ENCODE assay signal across 8 mouse cellular contexts in the genomic region with DNA sequence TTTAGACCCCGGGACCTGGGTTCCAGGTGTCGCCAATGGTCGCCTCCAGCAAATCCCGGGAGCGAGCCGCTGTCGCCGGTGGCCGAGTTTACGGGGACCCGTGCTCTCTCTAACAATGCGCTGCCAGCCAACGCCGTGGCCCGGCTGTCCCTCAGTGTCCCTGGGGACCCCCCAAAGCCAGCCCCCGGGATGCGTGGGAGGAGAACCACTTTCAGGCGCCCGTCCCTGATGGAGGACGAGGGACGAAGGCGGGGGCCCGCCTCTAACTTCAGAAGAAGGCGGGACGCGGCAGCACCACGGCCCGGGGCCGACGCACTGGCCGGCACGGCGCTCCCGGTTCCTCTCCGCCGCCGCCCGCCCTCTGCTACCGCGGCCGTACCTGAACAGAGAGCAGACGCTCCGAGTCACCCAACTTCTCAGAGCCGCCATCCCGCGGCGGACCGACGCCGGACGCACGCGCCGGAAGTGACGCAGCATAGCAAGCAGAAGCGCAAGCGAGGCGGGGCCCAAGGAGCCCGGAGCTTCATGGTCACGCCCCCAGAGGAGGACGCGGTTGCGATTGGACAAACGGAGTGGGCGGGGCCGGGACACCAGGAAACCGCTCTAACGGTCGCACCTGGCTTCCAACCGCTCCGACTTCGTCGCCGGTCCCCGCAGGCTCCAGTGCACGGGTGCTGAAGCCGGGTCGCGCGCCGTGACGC. TPM values are rescaled to one million over a fixed set of nuclear protein-coding genes. Genes with fewer than 3 reads are reported as not detected.
DNase-seq lines count a peak whose midpoint lies in the region; ATAC-seq lines count a peak whose summit lies in the region.

Gene Diablo (minus strand): TSS at position 485 of the 701 bp plus-strand sequence.

- H3K27ac ChIP-seq in hindbrain, embryonic 16.5 days (ENCODE audit: low read depth, low read length): peak within 1 kb of the TSS; percentile 73
- no peak within 1 kb of the TSS for H3K27ac ChIP-seq in macrophage

- no peaks in the 10 kb centered on the region for H3K79me2 ChIP-seq in macrophage (ENCODE audit: inconsistent target)

- peak; percentile 93 for DNase-seq in WW6 (ENCODE audit: low read depth, low spot score)
- DNase-seq in cerebellum, postnatal 4 days (ENCODE audit: low spot score in 2 of 2): peak; percentile 91 to 97
- peak; percentile 98 for DNase-seq in gastrocnemius, adult 18-20 months (ENCODE audit: low spot score)
- DNase-seq in left cerebral cortex, adult 18-20 months (ENCODE audit: low spot score in 2 of 2): peak; percentile 98
- DNase-seq in right cerebral cortex, adult 18-20 months: peak; percentile 98
- peak; percentile 92 for DNase-seq in urinary bladder, postnatal 10 days (ENCODE audit: low spot score)

- peak within 1 kb of the TSS; percentile 95 for H3K4me2 ChIP-seq in hindbrain, embryonic 16.5 days (ENCODE audit: low read length)

- under 1% methylated on average over 65 of the region's 82 CpGs for WGBS in hindbrain, embryonic 16.5 days
- WGBS in macrophage (ENCODE audit: missing documents): 1% methylated on average over 73 of the region's 82 CpGs

- peaks cover 15% of the 10 kb centered on the region for H3K4me1 ChIP-seq in hindbrain, embryonic 16.5 days (ENCODE audit: control insufficient read depth, insufficient read depth, low read depth, low read length)

- H3K4me3 ChIP-seq in hindbrain, embryonic 16.5 days (ENCODE audit: low read length): peak within 1 kb of the TSS; percentile 87
- peak within 1 kb of the TSS; percentile 46 for H3K4me3 ChIP-seq in macrophage (ENCODE audit: inconsistent target)

- no peaks in the 10 kb centered on the region for H3K9me3 ChIP-seq in hindbrain, embryonic 16.5 days (ENCODE audit: control insufficient read depth, low read length)

- H3K9ac ChIP-seq in hindbrain, embryonic 16.5 days (ENCODE audit: low read depth, low read length): peak within 1 kb of the TSS; percentile 81

- ATAC-seq in hindbrain, embryonic 16.5 days: peak; percentile 98

- no peaks in the 10 kb centered on the region for H3K36me3 ChIP-seq in hindbrain, embryonic 16.5 days (ENCODE audit: control insufficient read depth, insufficient read depth, low read length)
- peaks cover 21% of the 10 kb centered on the region; the same call in 1 of the 2 replicates for H3K36me3 ChIP-seq in macrophage (ENCODE audit: inconsistent target)

- H3K27me3 ChIP-seq in hindbrain, embryonic 16.5 days (replicated peaks; ENCODE audit: control insufficient read depth, insufficient read depth, low read length): no peaks in the 10 kb centered on the region

RNA-seq across cellular contexts. Expression of gene Diablo, which starts in this region (rescaled TPM):
- 10 to 100 TPM; 35.7 to 45.1 TPM for total RNA-seq in gastrocnemius, adult 18-20 months (2021)
- polyA plus RNA-seq in hindbrain, embryonic 16.5 days (2015; fragmentation: Nextera tagmentation; extraction: Ambion mirVana): 105 and 107 TPM in 2 replicates
- total RNA-seq in left cerebral cortex, adult 18-20 months (2021): 10 to 100 TPM; 26.5 to 27.2 TPM
- 10 to 100 TPM; 27.8 to 76.0 (median 53.7) TPM for total RNA-seq in macrophage (2018; cell fraction: chromatin; rRNA removed)
- 10 to 100 TPM; 16.4 to 29.1 (median 23.1) TPM for total RNA-seq in macrophage (2018; cell fraction: cytosol; rRNA removed)
- 10 to 100 TPM; 21.7 to 63.4 (median 35.5) TPM for total RNA-seq in macrophage (2018; cell fraction: nucleus; rRNA removed)
- 22.3 to 30.5 TPM (median 24.6 TPM) in 3 replicates for polyA plus RNA-seq in macrophage (2018)
